Mouse (Mus musculus) kidney, adult 11 months (tissue): Measurements from ENCODE around the gene Duox1.
"Not testable (repeated sequence)": the region's sequence is repeated elsewhere in the genome, so short reads cannot be mapped to it uniquely, and the experiment has no call there.

ENCODE experiments used
- DNase-seq: peaks from one replicate; pipeline ENCODE4 v3.0.0; 2022

Gene Duox1

GRCm38 (mm10) chr2:122312722-122313417, 2.6 kb upstream of the Duox1 start:
- peak; percentile 17 for DNase-seq

GRCm38 (mm10) chr2:122313536-122313935, 1.9 kb upstream of the Duox1 start, which contains the start of gene Duoxa1:
Gene Duoxa1, minus strand, starts transcription at chr2:122313730.
- no peak for DNase-seq

- no peak for DNase-seq
These were observed 1.9 kb downstream of the Duox1 start for GRCm38 (mm10) chr2:122317384-122317783.

GRCm38 (mm10) chr2:122323960-122324359, 8.5 kb downstream of the Duox1 start:
- peak; percentile 30 for DNase-seq

- DNase-seq = peak; percentile 12
These were observed 9.1 kb downstream of the Duox1 start for GRCm38 (mm10) chr2:122324586-122324985.

GRCm38 (mm10) chr2:122325361-122325760, 9.9 kb downstream of the Duox1 start:
- DNase-seq = no peak

GRCm38 (mm10) chr2:122327986-122328385, 12.5 kb downstream of the Duox1 start:
- DNase-seq = no peak

GRCm38 (mm10) chr2:122330317-122330716, 14.8 kb downstream of the Duox1 start:
- not testable (repeated sequence) for DNase-seq

GRCm38 (mm10) chr2:122332222-122332621, 16.8 kb downstream of the Duox1 start:
- DNase-seq = no peak

- DNase-seq = no peak
These were observed 18.7 kb downstream of the Duox1 start for GRCm38 (mm10) chr2:122334170-122334569.

GRCm38 (mm10) chr2:122337291-122337690, 21.8 kb downstream of the Duox1 start:
- DNase-seq = no peak

GRCm38 (mm10) chr2:122345106-122345893, 29.8 kb downstream of the Duox1 start:
- no peak for DNase-seq

- DNase-seq = not testable (repeated sequence)
These were observed 30.7 kb downstream of the Duox1 start for GRCm38 (mm10) chr2:122346164-122346563.

GRCm38 (mm10) chr2:122347257-122347656, 31.8 kb downstream of the Duox1 start:
- DNase-seq = no peak

- DNase-seq = peak; percentile 84
These were observed 33.2 kb downstream of the Duox1 start for GRCm38 (mm10) chr2:122348531-122349131.

- DNase-seq = peak; percentile 30
These were observed 33.8 kb downstream of the Duox1 start for GRCm38 (mm10) chr2:122349136-122349785.

- DNase-seq = no peak
These were observed 35.9 kb downstream of the Duox1 start for GRCm38 (mm10) chr2:122351156-122351930.

- peak; percentile 51 for DNase-seq
These were observed 36.5 kb downstream of the Duox1 start for GRCm38 (mm10) chr2:122351931-122352329.

- DNase-seq = no peak
These were observed 37.5 kb downstream of the Duox1 start for GRCm38 (mm10) chr2:122352992-122353391.

GRCm38 (mm10) chr2:122353765-122354164, 38.3 kb downstream of the Duox1 start:
- no peak for DNase-seq

GRCm38 (mm10) chr2:122354191-122354929, 38.9 kb downstream of the Duox1 start:
- DNase-seq = peak; percentile 74

- DNase-seq = no peak
These were observed 39.9 kb downstream of the Duox1 start for GRCm38 (mm10) chr2:122355389-122355788.
